Mouse (Mus musculus) cerebellum, adult 2 months (tissue): ENCODE measurements around the gene Gm29427.

Source experiments
- CTCF ChIP-seq: fragments of 200-500 bp; IDR thresholded peaks from 2 replicates; pipeline ENCODE4 v1.5.1; 2011; ENCODE audit warnings: low read depth, mild to moderate bottlenecking, control low read depth, low read length, moderate library complexity, borderline replicate concordance; ENCODE audit not compliant: insufficient read depth
- POLR2A ChIP-seq: fragments of 200-500 bp; IDR thresholded peaks from 2 replicates; pipeline ENCODE4 v1.6.1; 2011; ENCODE audit warnings: low read length, control low read depth, borderline replicate concordance; ENCODE audit not compliant: insufficient read depth

GRCm38 (mm10) chr1:130744961-130745360, 29.4 kb upstream of the Gm29427 start:
- no peak for TF ChIP-seq CTCF
- no peak for TF ChIP-seq POLR2A
